Mouse (Mus musculus) frontal cortex, adult (tissue): ENCODE results near the gene Syngr3.

Source experiments
- ATAC-seq: cut with Nextera tagmentation; 2 replicates; pipeline ENCODE4 v1.9.2; 2017; ENCODE audit warnings: mild to moderate bottlenecking, moderate library complexity, mixed read lengths; ENCODE audit not compliant: low TSS enrichment

Syngr3 gene

DNA sequence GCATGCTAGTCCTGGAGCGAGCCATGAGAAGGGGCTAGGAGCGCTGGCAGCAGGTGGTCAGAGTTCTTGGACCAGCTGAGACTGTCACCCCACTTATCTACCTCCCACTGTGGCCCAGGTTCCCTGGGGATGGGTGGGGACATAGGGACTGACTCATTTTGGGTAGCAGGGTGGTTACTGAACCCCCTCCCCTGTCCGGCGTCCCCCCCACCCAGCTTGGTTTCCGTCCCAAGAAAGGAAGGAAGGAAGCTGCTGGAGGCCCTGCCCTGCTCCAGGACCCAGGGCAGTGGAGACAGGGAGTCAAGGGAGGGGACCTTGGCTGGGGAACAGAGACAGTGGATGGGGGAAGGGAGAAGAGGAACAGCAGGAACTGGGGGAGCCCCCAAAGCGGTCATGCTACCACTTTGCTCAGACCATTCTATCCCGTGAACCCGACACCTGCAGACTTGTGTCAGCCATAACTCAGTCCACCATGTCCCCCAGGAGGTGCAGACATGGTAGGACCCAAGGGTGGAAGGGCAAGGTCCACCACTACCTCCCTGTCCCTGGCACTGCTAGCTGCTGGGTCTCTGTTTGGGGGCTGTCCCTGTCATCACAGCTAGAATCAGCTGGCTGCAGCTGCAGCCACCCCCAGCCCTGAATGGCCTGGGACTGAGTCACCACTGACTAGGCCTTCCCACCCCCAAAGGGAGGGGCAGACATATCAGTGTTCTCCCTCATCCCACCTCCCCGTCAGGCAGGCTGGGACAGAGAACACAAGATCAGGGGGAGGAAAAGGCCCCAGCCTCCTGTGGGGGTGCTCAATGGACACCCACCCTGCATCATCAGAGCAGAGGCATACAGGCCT is 44.7 kb downstream of the Syngr3 start:
- no peak for ATAC-seq

DNA sequence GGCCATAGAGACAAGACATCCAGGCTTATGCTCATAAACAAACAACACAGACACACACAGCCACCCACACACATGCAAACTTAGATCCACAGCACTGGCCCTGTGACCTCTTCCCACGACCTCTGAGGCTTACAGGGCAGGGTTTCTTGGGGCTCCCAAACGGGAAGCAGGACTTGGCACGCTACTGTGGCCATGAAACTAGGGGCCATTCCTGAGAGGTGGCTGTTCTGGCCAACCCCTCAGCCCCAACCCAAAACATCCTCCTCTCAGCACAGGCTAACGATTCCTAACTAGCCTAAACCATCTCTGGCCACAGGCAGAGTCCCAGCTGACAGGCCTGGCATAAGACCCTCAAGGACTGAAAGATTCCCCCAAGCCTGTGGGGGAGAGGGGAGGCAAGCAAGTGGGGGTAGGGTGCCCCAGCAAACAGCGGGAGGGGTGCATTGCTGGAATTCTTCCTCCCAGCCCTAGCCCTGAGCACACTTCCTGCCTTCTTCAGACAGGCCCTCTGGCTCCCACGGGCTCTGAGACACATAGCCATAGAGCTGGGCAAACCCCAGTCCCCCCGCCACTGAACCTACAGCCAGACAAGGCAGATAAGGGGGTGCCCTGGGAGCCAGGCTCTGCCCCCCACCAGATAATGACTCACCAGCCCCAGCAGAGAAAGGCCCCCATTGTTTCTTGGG is 45.6 kb downstream of the Syngr3 start:
- no peak for ATAC-seq

DNA sequence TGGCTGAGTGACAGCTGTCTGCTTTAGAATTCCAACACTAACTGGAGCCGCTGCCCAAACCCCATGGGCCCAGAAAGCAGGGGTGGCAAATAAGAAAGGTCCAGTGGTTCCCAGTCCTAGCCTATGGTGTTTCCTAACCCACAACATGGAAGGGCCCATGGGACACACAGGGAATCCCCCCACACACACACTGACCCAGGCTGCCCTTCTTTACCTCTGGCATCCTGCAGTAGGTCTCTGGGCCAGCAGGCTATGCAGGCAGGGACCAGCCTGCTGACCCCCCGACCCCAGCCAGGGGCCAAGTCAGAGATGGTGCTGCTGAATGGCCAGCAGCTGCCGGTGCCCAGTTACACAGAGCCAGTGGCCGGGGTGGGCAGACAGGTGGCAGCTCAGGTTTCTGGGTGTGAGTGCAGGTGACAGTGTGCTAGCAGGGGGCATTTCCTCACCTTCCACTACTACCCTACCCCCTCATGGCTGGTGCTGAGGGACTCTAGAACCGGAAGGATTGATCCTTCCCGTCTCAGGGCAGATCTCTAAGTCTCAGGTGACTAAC is 46.9 kb downstream of the Syngr3 start:
- no peak for ATAC-seq

DNA sequence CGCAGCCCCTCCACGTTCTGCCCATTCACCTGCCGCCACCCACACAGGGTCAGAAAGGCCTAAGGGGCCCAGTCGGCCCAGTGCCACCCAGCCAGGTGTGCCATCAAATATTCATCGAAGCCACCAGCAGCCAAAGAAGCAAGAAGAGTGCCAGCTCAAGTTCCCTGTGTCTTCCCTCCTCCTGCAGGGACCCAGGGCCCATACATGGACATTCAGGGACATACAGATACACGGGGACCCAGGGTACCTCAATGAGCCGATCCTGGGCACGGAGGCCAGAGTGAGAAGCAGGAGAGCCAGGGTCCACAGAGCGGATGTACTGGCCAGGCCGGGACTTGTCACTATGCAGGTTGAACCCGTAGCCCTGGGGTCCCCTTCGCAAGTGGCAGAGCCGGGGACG is 47.8 kb downstream of the Syngr3 start:
- no peak for ATAC-seq

DNA sequence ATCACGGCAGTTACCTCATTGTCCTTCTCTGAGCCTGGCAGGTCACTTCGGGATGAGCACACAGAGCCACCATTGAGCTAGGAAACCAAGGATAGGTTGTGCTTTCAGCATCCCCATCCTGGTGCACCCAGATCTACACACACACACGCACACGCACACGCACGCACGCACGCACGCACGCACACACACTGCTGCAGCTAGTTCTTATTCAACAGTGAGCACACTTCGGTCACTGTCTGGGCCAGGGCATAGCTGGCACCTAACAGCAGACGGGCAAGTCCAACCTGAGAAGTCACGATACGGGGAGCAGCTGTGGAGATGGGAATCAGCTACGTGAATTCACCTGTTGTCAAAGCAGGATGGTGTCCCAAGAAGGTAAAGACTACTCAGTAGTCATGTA is 49.2 kb downstream of the Syngr3 start:
- ATAC-seq = no peak

DNA sequence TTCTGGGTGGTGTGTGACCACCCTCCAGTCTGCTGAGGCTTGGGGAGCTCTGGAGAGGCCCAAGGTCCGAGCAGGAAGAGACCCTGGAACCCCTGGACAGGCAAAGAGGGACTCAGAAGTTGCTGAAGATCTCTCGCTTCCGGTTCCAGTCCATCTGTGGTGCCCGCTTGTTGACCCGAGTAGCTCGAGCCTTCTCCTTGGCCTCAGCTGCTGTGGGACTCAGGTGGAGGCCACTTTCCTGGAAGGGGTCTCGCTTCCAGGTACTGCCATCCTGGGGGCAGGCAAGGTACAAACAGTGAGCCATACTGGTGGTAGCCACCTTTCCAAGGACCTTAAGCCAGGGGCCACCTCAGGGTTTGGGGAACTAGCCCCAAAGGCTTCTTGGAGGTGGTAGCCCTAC is 49.6 kb downstream of the Syngr3 start:
- ATAC-seq = no peak

DNA sequence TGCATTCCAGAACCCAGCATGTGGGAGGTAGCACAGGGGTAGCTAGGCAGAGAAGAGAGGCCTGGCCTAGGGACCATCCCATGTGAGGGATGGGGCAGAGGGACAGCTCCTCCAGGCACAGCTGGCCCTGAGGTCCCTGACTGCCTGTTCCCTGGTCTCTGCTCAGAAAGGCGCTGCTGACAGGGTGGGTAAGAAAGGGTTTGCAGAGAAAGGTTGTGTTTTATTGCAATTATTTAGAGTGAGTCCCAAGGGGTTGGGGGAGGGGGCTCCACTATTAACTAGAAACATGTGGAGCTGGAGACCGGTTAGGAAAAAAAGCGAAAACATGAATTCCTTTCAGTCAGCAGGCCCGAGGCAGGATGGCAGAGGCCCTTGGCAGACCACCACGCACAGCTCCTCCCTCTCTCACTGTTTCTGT is 50.2 kb downstream of the Syngr3 start:
- no peak for ATAC-seq

DNA sequence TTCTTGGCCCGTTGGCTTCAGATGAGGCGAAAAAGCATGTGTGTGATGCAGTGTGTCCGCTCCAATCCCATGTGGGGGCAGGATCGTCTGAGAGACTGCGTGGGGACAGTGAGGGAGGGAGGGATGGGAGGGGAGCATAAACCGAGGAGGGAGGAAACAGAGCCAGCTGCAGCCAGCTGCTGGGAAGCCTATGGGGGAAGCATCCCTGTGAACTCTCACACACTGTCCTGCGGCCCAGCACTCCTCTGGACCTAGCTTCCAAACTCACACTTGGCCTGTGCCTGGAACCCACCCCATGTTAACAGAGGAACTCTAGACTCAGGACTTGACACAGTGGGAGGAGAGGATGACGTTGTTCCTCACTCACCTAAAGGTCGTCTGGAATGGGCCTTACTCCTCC is 50.9 kb downstream of the Syngr3 start:
- no peak for ATAC-seq

DNA sequence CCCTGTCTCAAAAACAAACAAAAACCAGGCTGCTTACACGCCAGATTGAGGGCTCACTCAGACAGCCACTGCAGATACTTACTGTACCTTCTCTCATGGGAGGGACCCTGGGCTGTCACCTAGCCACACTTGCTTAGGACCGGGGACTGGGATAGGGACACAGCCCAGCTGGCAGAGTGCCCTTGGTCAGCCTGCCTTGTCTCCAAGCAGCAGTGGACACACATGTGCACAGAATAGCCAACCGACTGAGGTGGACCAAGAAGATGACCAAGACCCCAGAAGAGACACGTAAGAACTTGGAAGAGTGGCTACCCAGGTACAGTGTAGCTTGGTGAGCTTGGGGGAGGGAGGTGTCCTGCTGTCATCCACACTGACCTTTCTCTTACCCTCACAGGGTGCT is 51.5 kb downstream of the Syngr3 start:
- ATAC-seq = no peak

DNA sequence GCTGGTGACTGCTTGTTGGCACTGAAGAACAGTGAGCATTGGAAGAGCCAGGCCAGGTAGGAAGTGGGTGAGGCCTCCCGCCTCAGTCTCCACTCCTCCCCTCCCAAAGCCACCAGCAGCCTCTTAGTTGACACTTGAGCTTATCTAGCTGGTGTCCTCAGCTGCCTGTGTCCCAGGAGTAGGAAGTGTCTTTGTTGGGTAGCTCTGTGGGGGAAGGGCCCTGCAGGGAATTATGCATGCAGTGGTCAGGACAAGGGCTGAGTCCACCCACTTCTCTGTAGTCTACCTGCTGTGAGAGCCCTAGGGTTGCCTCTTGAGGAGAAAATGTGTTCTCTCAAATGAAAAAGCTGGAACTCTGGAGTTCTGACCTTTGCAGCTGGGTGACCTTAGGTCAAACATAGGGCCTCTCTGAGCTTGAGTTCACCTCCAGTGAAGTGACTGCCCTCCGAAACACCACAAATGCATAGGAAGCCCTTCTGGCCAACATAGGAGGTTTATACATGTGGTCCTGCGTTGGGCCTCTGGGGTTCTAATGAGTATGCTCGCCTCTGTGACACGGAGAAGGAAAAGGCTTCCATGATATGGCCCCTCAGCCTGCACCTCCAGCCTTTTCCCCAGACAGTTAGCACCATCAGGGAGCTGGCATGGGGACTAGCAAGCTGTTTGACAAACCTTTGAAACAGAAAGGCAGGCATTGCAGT is 52.8 kb downstream of the Syngr3 start:
- ATAC-seq = no peak

DNA sequence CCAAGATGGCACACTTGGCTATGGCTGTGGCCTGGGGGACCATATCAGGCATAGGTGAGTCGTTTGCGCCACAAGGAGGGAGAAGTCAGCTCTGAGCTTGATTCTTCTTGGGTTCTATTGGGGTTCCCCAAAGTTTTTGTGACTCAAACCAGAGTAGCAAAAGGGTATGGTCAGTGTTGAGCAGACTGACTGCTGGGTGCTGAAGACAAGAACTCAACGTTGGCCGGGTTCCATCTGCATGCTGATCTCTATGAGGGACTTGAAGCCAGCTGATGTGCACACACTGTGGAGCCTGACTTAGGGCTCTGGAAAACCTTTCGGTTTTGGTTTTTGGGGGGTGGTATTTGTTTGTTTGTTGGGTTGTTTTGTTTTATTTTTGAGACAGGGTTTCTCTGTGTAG is 54.1 kb downstream of the Syngr3 start:
- no peak for ATAC-seq
